Mouse (Mus musculus): ENCODE measurements around the gene Uhrf2.

GRCm38 (mm10) chr19:30001550-30001949 is 28.8 kb upstream of the Uhrf2 start:
- TF ChIP-seq CTCF (conservative IDR thresholded peaks at IDR 0.05 in 1 of 2, IDR thresholded peaks at IDR 0.05 in 1 of 2; ENCODE audit: low read depth in 2 of 2, low read length in 2 of 2) (no peak), ETS1 (conservative IDR thresholded peaks at IDR 0.05; ENCODE audit: low read depth, low read length) (no peak), SIN3A (IDR thresholded peaks at IDR 0.05; ENCODE audit: low read length) (no peak), POLR2A (IDR thresholded peaks at IDR 0.05; ENCODE audit: low read depth, low read length) (no peak), TCF12 (IDR thresholded peaks at IDR 0.05; ENCODE audit: low read depth, low read length) (no peak), ZNF384 (IDR thresholded peaks at IDR 0.05; ENCODE audit: low read depth, low read length) (no peak), CHD2 (IDR thresholded peaks at IDR 0.05; ENCODE audit: low read length) (no peak), TBP (conservative IDR thresholded peaks at IDR 0.05; ENCODE audit: low read depth, low read length) (no peak), PAX5 (IDR thresholded peaks at IDR 0.05; ENCODE audit: low read length) (no peak), KAT2A (IDR thresholded peaks at IDR 0.05; ENCODE audit: insufficient replicate concordance, low read length) (no peak), BHLHE40 (IDR thresholded peaks at IDR 0.05; ENCODE audit: low read depth, low read length) (no peak), GABPA (IDR thresholded peaks at IDR 0.05; ENCODE audit: insufficient replicate concordance, low read depth, low read length) (no peak), SMC3 (IDR thresholded peaks at IDR 0.05; ENCODE audit: low read depth, low read length) (no peak)
